ENCODE assay signal across 30 mouse cellular contexts in the genomic region with DNA sequence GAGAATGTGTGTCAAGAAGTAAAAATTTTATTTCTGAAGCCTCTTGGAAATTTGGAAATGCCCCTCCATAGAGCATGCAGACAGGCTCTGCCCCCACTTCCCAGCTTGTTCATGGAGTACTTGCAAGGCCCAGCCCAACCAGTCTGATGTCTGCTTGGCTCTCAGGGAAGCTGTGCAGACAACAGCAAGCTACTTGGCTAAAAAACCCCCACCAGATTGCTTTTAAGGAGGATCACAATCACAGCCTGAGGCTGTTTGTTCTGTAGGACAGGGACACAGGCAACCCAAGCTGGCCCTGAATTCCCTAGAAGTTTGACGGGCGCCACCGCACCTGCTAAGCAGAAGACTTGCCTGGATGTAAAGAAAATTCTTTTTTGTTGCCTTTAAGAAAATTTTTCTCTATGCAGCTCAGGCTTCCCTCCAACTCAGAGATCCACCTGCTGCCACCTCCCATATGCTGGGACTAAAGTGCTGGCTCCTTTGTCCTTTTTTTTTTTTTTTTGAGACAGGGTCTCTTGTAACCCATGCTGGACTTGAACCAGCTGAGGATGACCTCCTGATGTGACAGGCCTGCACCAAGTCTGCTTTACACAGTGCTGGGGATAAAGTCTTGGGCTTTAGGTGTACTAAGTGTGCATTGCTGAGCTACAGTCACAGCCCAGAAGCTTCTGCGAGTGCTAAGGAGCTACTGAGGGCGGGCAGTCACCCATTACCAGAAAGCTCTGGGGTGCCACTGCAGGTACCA. TPM values are rescaled to one million over a fixed set of nuclear protein-coding genes. Genes with fewer than 3 reads are reported as not detected.
DNase-seq lines count a peak whose midpoint lies in the region; ATAC-seq and TF ChIP-seq lines count a peak whose summit lies in the region.
"Had no signal": no experiment of that assay in that cellular context is flagged by ENCODE, and none has a peak within 500 bp of the region (broad histone marks: within the 10 kb centered on the region; RNA-seq: fewer than 3 reads in every experiment).

No protein-coding gene starts in this region.

- peak; percentile 36 to 52 for DNase-seq in cerebellum, postnatal 14 days
- DNase-seq in cerebellum, adult 9-11 months, result no peak
- DNase-seq in frontal cortex, postnatal 14 days (ENCODE audit: low spot score in 2 of 2), result no peak
- peak; percentile 26 for DNase-seq in induced T-regulatory cell, adult 2 months (ENCODE audit: low read depth)
- no peak for DNase-seq in neural tube, embryonic 10.5 days (ENCODE audit: extremely low spot score, low spot score)
- DNase-seq: adrenal gland, postnatal 10 days; gastrocnemius, postnatal 25 days; heart, adult 11 months; kidney, adult 8-10 months; kidney, postnatal 10 days; liver, embryonic 13.5 days; lung, adult 18-20 months; lung, postnatal 4 days; retina, postnatal 1 day; right cerebral cortex, postnatal 14 days; thymus, postnatal 25 days had no signal

- peak; percentile 25; the same call in 1 of the 2 replicates for ATAC-seq in frontal cortex, adult (ENCODE audit: low TSS enrichment)
- ATAC-seq: hindbrain, embryonic 16.5 days; intestine, embryonic 16.5 days; lung, postnatal 0 days; Patski had no signal

- no peak for TF ChIP-seq POLR2A in ES-Bruce4 (IDR thresholded peaks at IDR 0.05; ENCODE audit: insufficient read depth, low read length)

- H3K36me3 ChIP-seq in ES-Bruce4 (ENCODE audit: control insufficient read depth, insufficient read depth, low read length, poor library complexity, severe bottlenecking), result peaks cover 9% of the 10 kb centered on the region; the same call in 1 of the 2 replicates

- TF ChIP-seq CTCF in ES-Bruce4 (IDR thresholded peaks at IDR 0.05; ENCODE audit: low read depth, low read length), result no peak

- no peak overlapping the region for H3K4me3 ChIP-seq in ES-Bruce4 (ENCODE audit: low read depth, low read length)
- H3K4me3 ChIP-seq: embryonic facial prominence, embryonic 10.5 days; embryonic facial prominence, embryonic 15.5 days; heart, embryonic 10.5 days; heart, embryonic 15.5 days; limb, embryonic 15.5 days; liver, embryonic 13.5 days; megakaryocyte, embryonic 14.5 days; midbrain, embryonic 12.5 days; myocyte had no signal

- no peaks in the 10 kb centered on the region for H3K9me3 ChIP-seq in ES-Bruce4 (replicated peaks; ENCODE audit: control insufficient read depth, insufficient read depth, low read length, poor library complexity, severe bottlenecking)
- H3K9me3 ChIP-seq: embryonic facial prominence, embryonic 10.5 days; embryonic facial prominence, embryonic 15.5 days; heart, embryonic 10.5 days; heart, embryonic 15.5 days; limb, embryonic 15.5 days; liver, embryonic 13.5 days; megakaryocyte, embryonic 14.5 days; midbrain, embryonic 12.5 days had no signal

- no peaks in the 10 kb centered on the region for H3K27me3 ChIP-seq in ES-Bruce4 (ENCODE audit: control insufficient read depth, insufficient read depth, low read length, poor library complexity, severe bottlenecking)
- H3K27me3 ChIP-seq: embryonic facial prominence, embryonic 15.5 days; heart, embryonic 15.5 days; limb, embryonic 15.5 days; liver, embryonic 13.5 days; megakaryocyte, embryonic 14.5 days; midbrain, embryonic 12.5 days; Patski had no signal

- no peaks in the 10 kb centered on the region for H3K4me1 ChIP-seq in ES-Bruce4 (ENCODE audit: control insufficient read depth, insufficient read depth, low read length)
- H3K4me1 ChIP-seq: embryonic facial prominence, embryonic 10.5 days; embryonic facial prominence, embryonic 15.5 days; heart, embryonic 10.5 days; heart, embryonic 15.5 days; limb, embryonic 15.5 days; midbrain, embryonic 12.5 days had no signal

- 0 out of 2 replicates have a peak overlapping the region, but pooled peaks have one; percentile 8 for H3K27ac ChIP-seq in ES-Bruce4 (ENCODE audit: insufficient read depth, low read length)
- H3K27ac ChIP-seq: embryonic facial prominence, embryonic 10.5 days; embryonic facial prominence, embryonic 15.5 days; heart, embryonic 10.5 days; heart, embryonic 15.5 days; limb, embryonic 15.5 days; liver, embryonic 13.5 days; midbrain, embryonic 12.5 days had no signal

- TF ChIP-seq EP300 in ES-Bruce4 (IDR thresholded peaks at IDR 0.05; ENCODE audit: insufficient read depth, low read depth, low read length), result no peak

- no peak overlapping the region for H3K9ac ChIP-seq in ES-Bruce4 (ENCODE audit: low read depth, poor library complexity, severe bottlenecking)
- H3K9ac ChIP-seq: embryonic facial prominence, embryonic 15.5 days; limb, embryonic 15.5 days; liver, embryonic 13.5 days; midbrain, embryonic 12.5 days had no signal

RNA-seq across cellular contexts. Expression of gene Klf2, which starts 23.9 kb away (rescaled TPM):
- polyA plus RNA-seq in ES-Bruce4 (2011; ENCODE audit: insufficient read depth, insufficient read length, low read depth, missing spikeins), result 44.7 and 47.0 TPM in 2 replicates

RNA-seq across cellular contexts. Expression of gene Gm10282, which starts 37.7 kb away (rescaled TPM):
- polyA plus RNA-seq in ES-Bruce4 (2011; ENCODE audit: insufficient read depth, insufficient read length, low read depth, missing spikeins), result 2.3 and 4.5 TPM in 2 replicates

Comparison
In these comparisons a context has a peak if more than half of its experiments do, and no peak if none do; other contexts are left out.
1. DNase-seq: peak in cerebellum, postnatal 14 days (2 of 2) and induced T-regulatory cell, adult 2 months (single experiment); none in cerebellum, adult 9-11 months (single experiment), frontal cortex, postnatal 14 days (0 of 2) and neural tube, embryonic 10.5 days (single experiment).